Mouse (Mus musculus) left cerebral cortex, adult 9 months (tissue): ENCODE results near the gene Setd3.
A peak's percentile ranks its signal among the peaks of the same experiment; 100 is the strongest.

Source experiments
- DNase-seq, 2 experiments: peaks; one replicate each; pipeline ENCODE4 v3.0.0; 2022; ENCODE audit warnings: low spot score in 2 of 2

Setd3 gene

DNA sequence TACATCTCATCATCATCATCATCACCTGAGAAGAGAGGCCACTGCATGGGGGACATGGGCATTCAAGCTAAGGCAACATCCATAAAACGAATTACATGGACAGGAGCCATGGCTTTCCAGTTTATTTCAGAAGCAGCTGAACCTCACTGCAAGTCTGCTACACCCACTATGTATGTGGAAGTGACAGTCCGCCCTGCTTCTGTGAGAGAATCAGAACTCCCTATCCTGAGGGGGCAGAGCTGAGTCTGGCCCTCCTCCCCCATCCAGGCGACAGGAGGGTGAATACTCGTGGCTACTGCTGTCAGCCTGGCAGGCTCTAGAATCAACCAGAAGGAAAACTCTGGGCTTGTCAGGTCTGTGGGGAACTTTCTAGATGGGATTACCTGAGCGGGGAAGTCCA, 106.2 kb downstream of the Setd3 start:
- DNase-seq: no peak

DNA sequence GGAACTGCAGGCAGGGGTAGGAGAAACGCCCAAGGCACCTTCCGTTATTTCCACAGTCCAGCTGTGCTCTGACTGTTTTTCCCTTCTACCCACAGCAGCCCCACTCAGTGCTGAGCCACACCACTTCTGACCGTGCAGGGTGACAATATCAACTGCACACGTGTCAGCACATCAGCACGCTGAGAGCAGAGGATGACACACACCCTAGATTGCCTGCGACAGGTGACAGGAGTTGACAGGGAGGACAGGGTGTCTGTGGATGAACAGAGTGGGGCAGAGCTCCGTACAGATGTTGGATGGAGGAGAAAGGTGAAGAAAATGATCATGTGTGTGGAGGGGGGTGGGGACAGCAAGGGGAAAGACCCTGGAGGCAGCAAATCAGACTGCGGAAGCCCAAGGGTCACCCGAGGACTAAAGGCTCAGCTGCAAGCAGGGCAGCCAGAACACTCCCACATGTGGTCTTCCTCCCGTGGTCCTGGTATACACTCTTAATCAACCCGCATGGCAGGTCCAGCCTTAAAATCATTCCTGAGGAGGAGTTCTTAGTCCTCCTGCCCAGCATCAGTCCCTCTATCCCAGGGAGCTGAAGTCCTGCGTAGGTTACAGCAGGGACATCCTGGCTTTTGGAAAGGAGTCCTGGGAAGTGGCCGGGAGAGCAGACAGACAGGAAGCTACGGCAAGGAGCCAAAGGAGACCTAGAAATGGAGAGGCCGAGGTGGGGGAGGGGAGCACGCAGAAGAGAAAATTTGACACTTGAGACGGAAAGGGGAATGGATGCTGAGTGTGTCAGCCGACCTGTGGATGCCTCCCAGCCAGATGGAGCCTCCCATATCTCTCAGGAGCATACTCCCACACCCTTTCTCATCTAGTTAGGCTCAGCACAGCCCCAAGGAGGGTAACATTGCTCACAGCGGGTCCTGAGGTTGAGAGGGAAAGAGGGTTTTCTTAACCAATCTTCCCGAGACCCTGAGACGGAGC, 108.1 kb downstream of the Setd3 start:
- DNase-seq: no peak

DNA sequence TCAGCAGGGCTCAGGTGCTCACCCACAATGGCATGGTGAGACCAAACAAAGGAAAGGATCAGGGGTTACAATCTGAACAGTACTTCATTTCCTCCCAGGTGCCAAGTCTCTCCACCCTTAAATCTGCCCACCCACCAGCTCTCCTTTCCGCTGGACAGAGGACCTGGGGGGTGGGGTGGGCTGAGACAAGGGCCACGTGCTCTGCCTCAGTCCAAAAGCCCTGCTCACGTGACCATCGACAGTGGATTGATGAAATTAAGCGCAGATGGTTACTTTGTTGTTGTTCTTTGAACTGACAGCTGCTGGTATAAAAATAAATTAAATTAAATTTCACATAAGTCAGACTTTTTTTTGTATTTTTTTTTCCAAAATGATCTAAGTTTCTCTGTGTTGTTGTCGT, 109.6 kb downstream of the Setd3 start:
- no peak for DNase-seq

DNA sequence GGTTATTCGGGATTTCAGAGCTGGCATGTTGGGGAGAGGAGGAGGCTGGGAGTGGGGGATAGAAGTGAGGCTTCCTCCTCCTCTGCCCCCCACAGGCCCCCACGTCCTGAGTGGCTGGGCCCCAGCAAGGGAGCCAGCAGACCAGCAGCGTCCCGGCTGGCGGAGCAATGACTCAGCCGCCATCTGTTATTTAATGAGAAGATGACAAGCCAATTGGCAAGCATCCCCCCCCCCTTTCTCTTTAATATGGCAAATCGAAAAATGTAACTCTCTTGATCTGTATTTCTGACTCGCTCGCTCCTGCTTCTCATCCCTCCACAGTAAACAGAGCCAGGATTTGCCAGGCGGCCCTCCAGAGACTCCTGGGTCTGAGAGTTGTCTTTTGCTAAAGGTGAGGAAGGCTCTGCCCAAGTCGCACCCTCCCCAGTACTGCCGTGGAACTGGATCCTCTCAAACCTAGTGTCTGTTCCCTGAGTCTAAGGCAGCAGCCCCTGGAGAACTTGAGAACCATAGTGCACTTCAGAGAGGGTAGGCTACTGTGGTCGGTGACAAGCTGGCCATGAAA, 111.2 kb downstream of the Setd3 start:
- peak in 1 of 2 experiments; percentile 29 for DNase-seq

DNA sequence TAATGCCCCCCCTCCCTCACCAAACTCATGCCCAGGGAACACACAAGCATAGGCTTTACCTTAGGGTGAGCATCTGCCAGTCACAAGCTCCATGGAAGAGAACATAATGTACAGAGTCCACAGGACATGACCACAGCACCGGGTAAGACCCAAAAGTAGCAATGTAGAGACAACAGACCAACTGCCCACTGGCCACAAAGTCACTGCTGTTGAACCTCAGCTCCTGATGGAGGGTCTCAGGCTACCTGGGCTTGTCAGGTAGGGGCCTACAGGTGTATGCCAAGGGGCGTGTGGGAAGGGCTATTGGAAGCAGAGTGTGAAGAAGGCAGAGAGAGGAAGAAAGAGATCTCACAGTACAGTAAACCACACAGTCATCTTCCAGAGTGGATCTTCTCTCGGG, 111.9 kb downstream of the Setd3 start:
- no peak for DNase-seq

DNA sequence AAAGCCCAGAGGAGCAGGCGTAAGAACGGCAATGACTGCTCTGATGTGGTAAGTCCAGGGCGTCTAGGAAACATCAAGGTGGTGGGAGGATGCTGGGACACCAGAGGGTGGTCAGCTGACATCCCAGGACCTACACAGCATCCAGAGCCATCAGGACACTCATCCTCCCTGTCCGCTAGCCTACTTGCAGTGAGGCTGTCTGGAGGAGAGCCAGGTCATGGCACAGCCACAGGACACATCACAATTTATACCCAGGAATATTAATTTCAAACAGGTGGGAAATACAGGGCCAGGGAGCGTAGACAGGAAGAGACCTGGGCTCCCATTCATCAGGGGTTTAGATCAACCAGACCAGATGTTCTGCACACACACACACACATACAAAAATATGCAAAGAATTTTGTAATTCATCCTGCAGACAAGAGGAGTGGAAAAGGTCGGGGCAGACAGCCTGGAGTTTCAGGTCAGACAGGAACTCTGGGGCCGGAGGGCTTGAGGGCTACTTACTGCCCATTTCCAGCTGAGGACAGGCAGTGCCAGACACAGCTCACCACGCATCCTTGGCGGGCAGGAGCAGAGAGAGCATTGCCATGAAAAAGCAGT, 114.6 kb downstream of the Setd3 start:
- DNase-seq: no peak

DNA sequence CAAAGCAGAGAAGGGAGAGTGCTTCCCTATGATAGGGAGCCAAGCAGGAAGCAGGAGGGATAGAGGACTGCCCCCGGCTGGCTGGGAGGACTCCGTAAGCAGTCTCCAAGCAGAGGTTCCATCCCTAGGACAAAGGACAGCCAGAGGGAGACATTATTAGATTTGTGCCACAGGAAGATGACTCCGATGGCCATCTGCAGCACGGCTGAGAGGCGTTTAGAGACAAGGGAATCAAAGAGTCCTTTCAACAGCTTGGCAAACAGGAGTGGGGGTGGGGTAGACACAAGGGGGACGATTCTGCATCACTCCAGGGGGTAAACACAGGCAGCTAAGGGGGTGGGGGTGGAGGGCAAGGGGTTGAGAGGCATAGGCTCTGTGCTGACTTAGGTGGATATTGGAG, 115.1 kb downstream of the Setd3 start:
- DNase-seq: no peak

DNA sequence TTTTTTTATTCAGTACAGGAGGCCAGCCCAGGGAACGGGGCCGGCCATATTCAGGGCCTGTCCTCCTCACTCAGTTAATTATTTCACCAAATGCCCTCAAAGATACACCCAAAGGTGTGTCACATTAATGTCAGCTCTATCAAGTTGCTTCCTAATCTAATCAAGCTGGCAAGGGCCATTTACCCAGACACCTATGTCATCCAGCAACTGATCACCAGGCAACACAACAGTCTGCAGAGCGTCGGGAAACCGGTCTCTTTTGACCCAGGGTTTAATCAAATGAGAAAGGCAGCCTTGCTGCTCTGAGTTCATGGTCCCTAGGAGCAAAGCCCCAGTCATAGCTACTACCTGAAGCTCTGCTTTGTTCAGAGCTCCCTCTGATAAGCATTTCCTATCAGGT, 117.0 kb downstream of the Setd3 start:
- DNase-seq: no peak

DNA sequence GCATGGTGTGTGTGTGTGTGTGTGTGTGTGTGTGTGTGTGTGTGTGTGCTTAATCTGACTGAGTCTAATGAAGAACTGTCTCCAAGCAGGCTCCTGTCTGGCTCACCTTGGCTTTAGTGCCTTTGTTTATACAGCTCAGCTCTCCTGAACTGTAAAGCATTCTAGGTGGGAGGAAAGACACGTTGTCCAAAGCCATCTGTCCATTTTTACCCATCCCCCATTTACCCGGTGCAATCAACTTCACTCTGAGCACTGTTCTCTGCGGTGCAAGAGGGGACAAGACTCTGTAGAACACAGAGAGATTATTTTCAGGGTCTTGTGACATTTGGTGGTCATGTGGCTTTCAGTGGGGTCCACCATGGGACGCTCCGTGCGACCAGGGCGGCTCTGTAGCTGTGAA, 117.5 kb downstream of the Setd3 start:
- no peak for DNase-seq
